Mouse (Mus musculus): ENCODE data around the gene Gm28042.

The Gm28042 gene

GRCm38 (mm10) chr2:120026984-120027949 is at the start of gene Gm28042, which contains the start of gene Jmjd7:
Gene Gm28042, plus strand, starts transcription at chr2:120027493.
Gene Jmjd7, plus strand, starts transcription at chr2:120027483.
- in situ Hi-C loops (cut with MboI; ENCODE audit: low sequenced_read_pairs): no loop called here

- in situ Hi-C loops (cut with MboI; ENCODE audit: low sequenced_read_pairs): no loop called here
These were observed 46.8 kb upstream of the Gm28042 start for GRCm38 (mm10) chr2:119980343-119980986.

GRCm38 (mm10) chr2:119981631-119982030 is 45.7 kb upstream of the Gm28042 start:
- in situ Hi-C loops (cut with MboI; ENCODE audit: low sequenced_read_pairs): no loop called here

GRCm38 (mm10) chr2:119985871-119986270 is 41.4 kb upstream of the Gm28042 start:
- in situ Hi-C loops (cut with MboI; ENCODE audit: low sequenced_read_pairs): no loop called here

GRCm38 (mm10) chr2:119986369-119986768 is 40.9 kb upstream of the Gm28042 start:
- in situ Hi-C loops (cut with MboI; ENCODE audit: low sequenced_read_pairs): no loop called here

GRCm38 (mm10) chr2:119987441-119987840 is 39.9 kb upstream of the Gm28042 start:
- in situ Hi-C loops (cut with MboI; ENCODE audit: low sequenced_read_pairs): no loop called here

GRCm38 (mm10) chr2:119988952-119989351 is 38.3 kb upstream of the Gm28042 start:
- in situ Hi-C loops (cut with MboI; ENCODE audit: low sequenced_read_pairs): no loop called here

GRCm38 (mm10) chr2:119990881-119991280 is 36.4 kb upstream of the Gm28042 start:
- in situ Hi-C loops (cut with MboI; ENCODE audit: low sequenced_read_pairs): no loop called here

- in situ Hi-C loops (cut with MboI; ENCODE audit: low sequenced_read_pairs): no loop called here
These were observed 34.9 kb upstream of the Gm28042 start for GRCm38 (mm10) chr2:119992349-119992748.

- in situ Hi-C loops (cut with MboI; ENCODE audit: low sequenced_read_pairs): no loop called here
These were observed 33.8 kb upstream of the Gm28042 start for GRCm38 (mm10) chr2:119993515-119993914.

GRCm38 (mm10) chr2:119994839-119995238 is 32.5 kb upstream of the Gm28042 start:
- in situ Hi-C loops (cut with MboI; ENCODE audit: low sequenced_read_pairs): no loop called here

GRCm38 (mm10) chr2:119995391-119996281 is 31.7 kb upstream of the Gm28042 start:
- in situ Hi-C loops (cut with MboI; ENCODE audit: low sequenced_read_pairs): no loop called here

- in situ Hi-C loops (cut with MboI; ENCODE audit: low sequenced_read_pairs): no loop called here
These were observed 29.9 kb upstream of the Gm28042 start for GRCm38 (mm10) chr2:119997354-119997753.

- in situ Hi-C loops (cut with MboI; ENCODE audit: low sequenced_read_pairs): no loop called here
These were observed 27.6 kb upstream of the Gm28042 start for GRCm38 (mm10) chr2:119999731-120000130.

- in situ Hi-C loops (cut with MboI; ENCODE audit: low sequenced_read_pairs): no loop called here
These were observed 26.3 kb upstream of the Gm28042 start for GRCm38 (mm10) chr2:120000882-120001584.

- in situ Hi-C loops (cut with MboI; ENCODE audit: low sequenced_read_pairs): no loop called here
These were observed 25.3 kb upstream of the Gm28042 start for GRCm38 (mm10) chr2:120001956-120002355.

GRCm38 (mm10) chr2:120003970-120004369 is 23.3 kb upstream of the Gm28042 start:
- in situ Hi-C loops (cut with MboI; ENCODE audit: low sequenced_read_pairs): no loop called here

- in situ Hi-C loops (cut with MboI; ENCODE audit: low sequenced_read_pairs): no loop called here
These were observed 20.6 kb upstream of the Gm28042 start for GRCm38 (mm10) chr2:120006696-120007095.

- in situ Hi-C loops (cut with MboI; ENCODE audit: low sequenced_read_pairs): no loop called here
These were observed 19.5 kb upstream of the Gm28042 start for GRCm38 (mm10) chr2:120007680-120008210.

- in situ Hi-C loops (cut with MboI; ENCODE audit: low sequenced_read_pairs): no loop called here
These were observed 18.6 kb upstream of the Gm28042 start for GRCm38 (mm10) chr2:120008672-120009071.
